Mouse (Mus musculus) kidney, postnatal 4 days (tissue): ENCODE measurements around the gene Car10.

ENCODE experiments used
- DNase-seq, 2 experiments: peaks; one replicate each; pipeline ENCODE4 v3.0.0; 2021; ENCODE audit warnings: mixed read lengths in 2 of 2

Car10 gene

GRCm38 (mm10) chr11:93590652-93591051 lies 492.8 kb downstream of the Car10 start:
- no peak for DNase-seq

DNA sequence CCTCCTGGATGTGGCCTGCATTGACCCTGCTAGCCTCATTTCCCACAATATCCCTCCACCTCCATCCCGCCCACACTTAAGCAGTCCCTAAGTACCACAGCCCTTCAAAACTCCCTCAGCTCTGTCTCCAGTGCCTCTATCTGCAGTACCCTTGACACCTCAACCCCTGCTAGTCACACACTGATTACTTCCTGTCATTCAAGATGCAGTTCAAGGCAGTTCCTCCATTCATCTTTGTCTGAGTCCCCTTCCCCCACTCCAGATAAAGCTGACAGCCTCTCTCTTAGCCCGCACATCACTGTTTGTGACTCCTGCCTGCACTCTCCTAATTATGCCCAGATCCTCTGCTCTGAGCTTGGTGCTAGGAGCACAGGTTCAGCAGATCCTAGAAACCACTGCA lies 496.2 kb downstream of the Car10 start:
- DNase-seq: no peak

GRCm38 (mm10) chr11:93598175-93598574 lies 500.3 kb downstream of the Car10 start:
- no peak for DNase-seq

DNA sequence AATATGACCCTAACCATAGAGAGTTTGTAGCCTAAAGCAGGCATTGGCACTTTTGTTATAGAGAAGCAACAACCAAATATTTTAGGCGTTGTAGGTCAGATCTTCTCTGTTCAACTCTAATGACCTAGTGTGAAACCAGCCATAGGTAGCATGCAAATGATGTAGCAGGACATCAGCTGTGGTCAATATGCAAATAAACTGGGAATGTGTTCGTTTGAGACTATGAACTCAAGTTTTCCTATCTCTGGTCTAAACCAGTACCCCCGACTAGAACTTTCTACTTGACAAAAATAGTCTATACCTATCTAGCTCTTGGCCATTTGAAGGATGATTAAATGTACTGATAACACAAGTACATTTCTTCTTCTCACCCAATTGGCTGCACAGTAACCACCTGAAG lies 501.9 kb downstream of the Car10 start:
- DNase-seq: no peak

DNA sequence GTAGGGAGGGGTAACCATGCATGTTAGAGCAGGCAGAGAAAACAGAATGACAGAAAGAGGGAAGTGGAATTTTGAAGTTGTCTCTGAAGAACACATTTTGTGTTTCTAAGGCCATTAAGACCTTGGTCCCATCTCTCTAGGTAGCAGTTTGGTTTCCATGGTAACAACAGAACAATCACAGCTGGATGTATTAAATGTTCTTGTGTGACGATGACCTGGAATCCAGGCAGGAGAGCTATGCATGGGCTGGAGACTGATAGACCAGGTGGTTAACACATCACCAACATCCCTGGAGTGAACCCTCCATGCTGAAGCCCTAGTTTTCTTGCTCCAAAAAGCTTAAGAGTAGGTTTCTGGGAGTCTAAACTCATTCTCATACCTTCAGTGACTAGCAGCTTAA lies 505.7 kb downstream of the Car10 start:
- DNase-seq: no peak

- DNase-seq: no peak
These were observed 509.3 kb downstream of the Car10 start for GRCm38 (mm10) chr11:93607111-93607510.

GRCm38 (mm10) chr11:93608716-93609115 lies 510.9 kb downstream of the Car10 start:
- DNase-seq: no peak

DNA sequence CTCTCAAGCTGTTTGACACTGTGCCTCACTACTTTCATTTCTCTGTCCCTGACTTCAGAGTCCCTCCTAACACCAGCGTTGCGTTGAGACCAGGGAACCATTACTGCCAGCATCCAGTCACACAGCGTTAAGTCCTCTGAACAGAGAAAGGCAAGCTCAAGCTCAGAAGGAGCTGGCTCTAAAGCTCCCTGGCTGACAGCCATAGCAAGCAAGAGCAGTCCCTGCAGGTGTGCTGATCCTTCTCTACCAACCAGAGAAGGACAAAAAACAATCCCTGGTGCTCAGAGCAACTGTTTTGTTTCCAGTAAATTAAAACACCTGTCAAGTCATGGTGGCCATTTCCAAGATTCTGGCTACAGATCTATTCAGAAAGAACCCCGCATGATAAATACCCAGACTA lies 514.2 kb downstream of the Car10 start:
- no peak for DNase-seq

GRCm38 (mm10) chr11:93614851-93615250 lies 517.0 kb downstream of the Car10 start:
- DNase-seq: no peak

GRCm38 (mm10) chr11:93623605-93624004 lies 525.8 kb downstream of the Car10 start:
- no peak for DNase-seq

DNA sequence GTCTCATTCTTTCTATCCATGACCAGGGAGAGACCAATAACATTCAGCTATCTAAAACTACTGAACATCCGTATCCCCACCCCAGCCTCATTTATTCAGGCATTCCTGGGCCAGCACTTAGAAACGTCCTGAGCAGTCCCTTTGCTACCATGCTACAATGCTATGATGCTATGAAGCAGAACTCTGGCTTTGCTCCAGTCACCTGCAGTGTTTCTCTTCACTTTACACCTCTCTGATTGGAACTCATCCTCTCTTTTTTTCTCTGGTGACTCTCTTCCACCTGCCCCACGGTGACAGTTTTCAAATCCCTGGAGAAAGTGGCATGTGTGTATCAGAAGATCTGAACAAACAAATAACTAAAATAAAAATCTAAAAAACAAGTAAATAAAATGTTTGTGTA lies 541.6 kb downstream of the Car10 start:
- DNase-seq: no peak

DNA sequence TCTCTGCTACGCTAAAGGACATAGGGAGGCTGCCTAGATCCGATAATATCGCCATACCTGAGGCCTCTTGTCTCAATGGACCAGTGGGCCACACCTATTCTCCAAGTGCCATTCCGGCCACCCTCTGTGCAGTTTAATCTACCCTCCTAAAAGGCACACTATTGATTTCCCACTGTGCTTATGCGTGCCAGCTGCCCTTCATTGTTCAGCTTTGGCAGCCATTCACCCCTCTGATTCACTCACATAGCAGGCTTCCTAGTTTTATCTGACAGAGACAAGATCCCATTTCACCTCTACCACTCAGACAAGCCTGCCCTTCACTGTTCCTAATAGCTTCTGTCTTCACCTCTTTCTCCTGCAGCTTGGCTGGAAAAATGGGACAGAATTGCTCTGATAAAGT lies 543.1 kb downstream of the Car10 start:
- no peak for DNase-seq

GRCm38 (mm10) chr11:93642331-93642730 lies 544.5 kb downstream of the Car10 start:
- no peak for DNase-seq

DNA sequence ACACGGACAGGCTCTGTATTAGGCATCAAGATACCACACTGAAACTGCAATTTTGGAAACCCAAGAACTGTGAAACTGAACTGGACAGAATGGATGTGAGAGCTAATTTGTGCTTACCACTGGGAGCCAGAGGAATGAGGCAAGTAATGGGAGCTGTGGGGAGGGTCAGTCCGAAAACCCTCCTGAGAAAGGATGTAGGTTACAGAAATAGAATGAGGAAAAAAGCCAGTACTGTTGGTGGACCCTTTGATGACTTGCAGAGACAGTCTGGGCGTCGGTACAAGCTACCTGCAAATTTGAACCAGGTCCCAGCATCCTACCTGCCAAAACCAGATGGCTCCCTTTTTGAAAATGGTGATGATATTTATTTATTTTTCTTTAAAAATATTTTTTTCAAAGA lies 545.2 kb downstream of the Car10 start:
- no peak for DNase-seq

- DNase-seq: no peak
These were observed 545.6 kb downstream of the Car10 start for GRCm38 (mm10) chr11:93643436-93643835.

- no peak for DNase-seq
These were observed 548.4 kb downstream of the Car10 start for GRCm38 (mm10) chr11:93646216-93646615.
